In the genomic region with DNA sequence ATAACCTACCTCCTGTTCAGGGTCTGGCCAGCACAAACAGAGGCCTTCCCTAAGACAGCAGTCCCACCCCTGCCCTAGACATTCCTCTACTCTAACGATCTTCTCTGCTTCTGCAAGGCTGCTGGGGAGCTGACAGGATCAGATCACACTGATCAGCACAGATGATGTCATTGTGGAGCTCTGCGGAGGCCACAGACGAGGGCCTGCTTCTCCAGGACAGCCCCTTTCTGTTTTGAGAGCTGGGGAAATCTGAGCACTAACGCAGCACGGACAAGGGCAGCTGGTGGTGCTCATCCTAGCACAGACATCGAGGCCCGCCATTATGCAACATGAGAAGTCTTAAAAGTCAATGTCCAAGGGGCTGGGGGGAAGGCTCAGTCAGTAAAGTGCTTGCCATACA, we compare ENCODE assay signal across 11 mouse cellular contexts.
DNase-seq lines count a peak whose midpoint lies in the region; ATAC-seq lines count a peak whose summit lies in the region.
"Had no signal": no experiment of that assay in that cellular context is flagged by ENCODE, and none has a peak within 500 bp of the region (broad histone marks: within the 10 kb centered on the region; RNA-seq: fewer than 3 reads in every experiment).

No protein-coding gene starts in this region.

- no peaks in the 10 kb centered on the region for H3K9me3 ChIP-seq in kidney, embryonic 15.5 days (replicated peaks)
- H3K9me3 ChIP-seq in embryonic facial prominence, embryonic 14.5 days (ENCODE audit: control insufficient read depth, low read length), result no peaks in the 10 kb centered on the region
- H3K9me3 ChIP-seq in neural tube, embryonic 13.5 days, result no peaks in the 10 kb centered on the region

- no peak overlapping the region for H3K4me2 ChIP-seq in kidney, embryonic 15.5 days
- no peak overlapping the region for H3K4me2 ChIP-seq in embryonic facial prominence, embryonic 14.5 days (ENCODE audit: low read depth, low read length)
- no peak overlapping the region for H3K4me2 ChIP-seq in neural tube, embryonic 13.5 days

- no peak overlapping the region for H3K9ac ChIP-seq in kidney, embryonic 15.5 days
- H3K9ac ChIP-seq in embryonic facial prominence, embryonic 14.5 days (ENCODE audit: low read depth, low read length), result no peak overlapping the region
- H3K9ac ChIP-seq in neural tube, embryonic 13.5 days, result no peak overlapping the region; the same call in 1 of the 2 replicates

- H3K4me1 ChIP-seq in kidney, embryonic 15.5 days, result peaks cover 5% of the 10 kb centered on the region
- peaks cover 7% of the 10 kb centered on the region; the same call in 1 of the 2 replicates for H3K4me1 ChIP-seq in embryonic facial prominence, embryonic 14.5 days (ENCODE audit: control insufficient read depth, insufficient read depth, low read length)
- peaks cover 41% of the 10 kb centered on the region for H3K4me1 ChIP-seq in neural tube, embryonic 13.5 days (replicated peaks)

- H3K4me3 ChIP-seq in kidney, embryonic 15.5 days (replicated peaks), result no peak overlapping the region
- no peak overlapping the region for H3K4me3 ChIP-seq in embryonic facial prominence, embryonic 14.5 days (ENCODE audit: low read depth, low read length)
- no peak overlapping the region for H3K4me3 ChIP-seq in neural tube, embryonic 13.5 days
- H3K4me3 ChIP-seq: heart, adult 2 months had no signal

- H3K27me3 ChIP-seq in kidney, embryonic 15.5 days, result peaks cover 5% of the 10 kb centered on the region; the same call in 1 of the 2 replicates
- H3K27me3 ChIP-seq in embryonic facial prominence, embryonic 14.5 days (replicated peaks; ENCODE audit: control insufficient read depth, insufficient read depth, low read length), result no peaks in the 10 kb centered on the region
- H3K27me3 ChIP-seq in neural tube, embryonic 13.5 days, result no peaks in the 10 kb centered on the region

- H3K36me3 ChIP-seq in kidney, embryonic 15.5 days, result no peaks in the 10 kb centered on the region
- no peaks in the 10 kb centered on the region for H3K36me3 ChIP-seq in embryonic facial prominence, embryonic 14.5 days (ENCODE audit: control insufficient read depth, insufficient read depth, low read length)
- no peaks in the 10 kb centered on the region for H3K36me3 ChIP-seq in neural tube, embryonic 13.5 days

- 16% methylated on average over 7 of the region's 7 CpGs for WGBS in kidney, embryonic 15.5 days
- 9% methylated on average over 7 of the region's 7 CpGs for WGBS in embryonic facial prominence, embryonic 14.5 days
- 34% methylated on average over 7 of the region's 7 CpGs for WGBS in neural tube, embryonic 13.5 days

- intact Hi-C loops in left cerebral cortex, postnatal 36 days (cut with DNase I), result no loop called here

- H3K27ac ChIP-seq in kidney, embryonic 15.5 days, result peak overlapping the region; percentile 45
- peak overlapping the region; percentile 39 for H3K27ac ChIP-seq in embryonic facial prominence, embryonic 14.5 days (replicated peaks; ENCODE audit: low read depth, low read length)
- 0 out of 2 replicates have a peak overlapping the region, but pooled peaks have one; percentile 5 for H3K27ac ChIP-seq in neural tube, embryonic 13.5 days (replicated peaks)
- H3K27ac ChIP-seq: heart, adult 2 months had no signal

- ATAC-seq in kidney, embryonic 15.5 days (replicated peaks; ENCODE audit: low FRiP score), result peak; percentile 52; the same call in 1 of the 2 replicates
- ATAC-seq in embryonic facial prominence, embryonic 14.5 days (ENCODE audit: low read depth), result peak; percentile 81; the same call in 1 of the 2 replicates
- ATAC-seq in neural tube, embryonic 13.5 days (ENCODE audit: low read depth), result no peak
- ATAC-seq: forebrain, embryonic 16.5 days had no signal

- DNase-seq in kidney, postnatal 36 days, result no peak
- peak; percentile 28 for DNase-seq in embryo, embryonic 9.5 days (ENCODE audit: extremely low spot score)
- DNase-seq in embryonic facial prominence, embryonic 14.5 days (ENCODE audit: low spot score), result peak; percentile 69
- DNase-seq in c-Kit-positive CD71-positive TER-119-positive erythroid progenitor cells, embryonic 14.5 days (ENCODE audit: low spot score), result no peak
- DNase-seq in left cerebral cortex, postnatal 36 days (ENCODE audit: low spot score in 2 of 2), result no peak
- DNase-seq: heart, adult 2 months; kidney, postnatal 14 days; right cerebral cortex, postnatal 4 days had no signal

Comparison
In these comparisons a context has a peak if more than half of its experiments do, and no peak if none do; other contexts are left out.
1. DNase-seq: peak in embryo, embryonic 9.5 days (single experiment) and embryonic facial prominence, embryonic 14.5 days (single experiment); none in kidney, postnatal 36 days (0 of 2), c-Kit-positive CD71-positive TER-119-positive erythroid progenitor cells, embryonic 14.5 days (single experiment) and left cerebral cortex, postnatal 36 days (0 of 2).
2. Peak in every context shown above with its lines, with median percentiles within 50 percentile points of each other: H3K27ac ChIP-seq.